Mouse (Mus musculus) granulocyte monocyte progenitor cell, adult 5-6 weeks (primary cell): ENCODE results near the gene Pik3cd. TPM values are rescaled to one million over a fixed set of nuclear protein-coding genes. Genes with fewer than 3 reads are reported as not detected.
A peak's percentile ranks its signal among the peaks of the same experiment; 100 is the strongest.

Source experiments
- ATAC-seq: replicated peaks from 2 replicates; pipeline ENCODE4 v1.8.0; 2016; ENCODE audit warnings: mild to moderate bottlenecking, moderate TSS enrichment, inconsistent platforms; ENCODE audit not compliant: poor library complexity, severe bottlenecking
- total RNA-seq, 2 experiments: library from RNA; stranded (forward) in 1 of 2; stranded (reverse) in 1 of 2; fragments of 200-712, 200-1000 nt in 1 of 2; fragments of >200 nt in 1 of 2; fragmentation: Nextera tagmentation in 1 of 2; gene quantifications; 2 replicates each; pipeline ENCODE4 v1.2.3; 2014 to 2017

The Pik3cd gene
- total RNA-seq, 2 experiments from 2014 or later: 80.4 to 81.6 TPM

DNA sequence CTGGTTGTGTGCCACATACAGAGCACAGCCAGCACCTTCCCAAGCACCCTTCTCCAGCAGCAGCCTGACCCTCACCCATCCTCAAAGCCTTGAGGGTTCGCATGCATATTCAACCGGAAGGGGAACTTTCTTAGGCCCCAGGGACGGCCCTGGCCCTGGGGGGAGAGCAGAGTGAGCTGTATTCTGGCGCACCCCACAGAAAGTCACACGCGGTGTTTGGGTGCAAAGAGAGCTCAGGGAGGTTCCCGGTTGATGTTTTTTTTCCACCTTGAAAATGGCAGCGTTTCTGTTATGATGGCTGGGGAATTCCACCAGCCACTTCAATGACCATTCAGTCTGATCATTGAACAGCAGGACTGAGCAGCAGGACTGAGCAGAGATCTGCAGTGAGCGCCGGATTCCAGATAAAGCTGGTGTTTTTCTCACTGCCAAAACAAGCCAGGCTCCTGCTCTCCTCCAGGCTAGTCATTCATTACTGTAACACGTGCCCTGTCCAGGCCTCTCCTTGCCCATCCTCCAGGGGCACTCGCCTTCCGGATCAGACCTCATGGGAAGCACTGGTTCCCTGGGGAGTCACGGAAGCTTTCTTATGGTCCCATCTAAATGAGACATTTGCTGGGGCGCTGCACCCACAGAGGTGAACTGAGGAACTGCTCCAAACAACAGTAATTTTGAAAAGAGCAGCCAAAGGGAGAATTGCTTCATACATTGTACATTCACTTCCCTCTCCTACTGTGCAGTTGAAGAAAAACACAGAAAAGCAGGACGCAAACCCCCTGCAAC is 6.0 kb downstream of the Pik3cd start:
- peak; percentile 65 for ATAC-seq

DNA sequence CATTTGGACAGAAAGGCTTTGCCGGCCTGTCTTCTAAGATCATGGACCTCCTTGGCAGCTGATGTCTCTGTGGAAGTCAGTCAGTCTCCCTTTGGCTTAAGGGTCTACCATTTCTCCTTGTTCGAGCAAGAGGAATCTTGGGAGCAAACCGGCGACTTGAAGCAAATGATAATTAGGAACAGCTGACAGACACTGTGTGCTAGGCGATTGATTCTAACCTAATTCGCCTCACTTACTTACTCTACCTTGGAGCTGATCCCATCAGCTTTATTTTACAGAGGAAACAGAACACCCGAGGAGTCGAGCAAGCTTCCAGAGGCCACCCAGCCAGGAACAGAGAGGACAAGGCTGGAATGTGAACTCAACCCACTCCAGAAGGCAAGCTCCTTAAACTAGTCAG is 11.0 kb downstream of the Pik3cd start:
- no peak for ATAC-seq

DNA sequence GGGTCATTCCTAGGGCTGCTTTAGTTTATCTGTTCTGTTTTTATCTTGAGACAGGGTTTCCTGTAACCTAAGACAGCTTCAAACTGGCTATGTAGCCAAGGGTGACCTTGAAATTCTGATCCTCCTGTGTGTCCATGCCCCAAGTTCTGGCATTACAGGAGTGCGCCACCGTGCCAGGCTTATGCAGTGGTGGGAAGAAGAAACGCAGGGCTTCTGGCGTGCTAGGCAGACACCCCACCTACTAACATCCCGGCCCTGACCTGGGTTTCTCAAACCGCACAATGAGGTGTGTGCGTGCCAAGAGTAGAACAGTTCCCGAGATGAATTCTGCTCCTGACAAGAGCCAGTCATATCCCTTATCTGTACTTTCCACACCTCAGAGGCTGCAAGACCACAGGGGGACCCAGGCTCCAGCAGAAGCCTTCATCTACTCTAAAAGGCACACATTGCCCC is 11.5 kb downstream of the Pik3cd start:
- no peak for ATAC-seq

DNA sequence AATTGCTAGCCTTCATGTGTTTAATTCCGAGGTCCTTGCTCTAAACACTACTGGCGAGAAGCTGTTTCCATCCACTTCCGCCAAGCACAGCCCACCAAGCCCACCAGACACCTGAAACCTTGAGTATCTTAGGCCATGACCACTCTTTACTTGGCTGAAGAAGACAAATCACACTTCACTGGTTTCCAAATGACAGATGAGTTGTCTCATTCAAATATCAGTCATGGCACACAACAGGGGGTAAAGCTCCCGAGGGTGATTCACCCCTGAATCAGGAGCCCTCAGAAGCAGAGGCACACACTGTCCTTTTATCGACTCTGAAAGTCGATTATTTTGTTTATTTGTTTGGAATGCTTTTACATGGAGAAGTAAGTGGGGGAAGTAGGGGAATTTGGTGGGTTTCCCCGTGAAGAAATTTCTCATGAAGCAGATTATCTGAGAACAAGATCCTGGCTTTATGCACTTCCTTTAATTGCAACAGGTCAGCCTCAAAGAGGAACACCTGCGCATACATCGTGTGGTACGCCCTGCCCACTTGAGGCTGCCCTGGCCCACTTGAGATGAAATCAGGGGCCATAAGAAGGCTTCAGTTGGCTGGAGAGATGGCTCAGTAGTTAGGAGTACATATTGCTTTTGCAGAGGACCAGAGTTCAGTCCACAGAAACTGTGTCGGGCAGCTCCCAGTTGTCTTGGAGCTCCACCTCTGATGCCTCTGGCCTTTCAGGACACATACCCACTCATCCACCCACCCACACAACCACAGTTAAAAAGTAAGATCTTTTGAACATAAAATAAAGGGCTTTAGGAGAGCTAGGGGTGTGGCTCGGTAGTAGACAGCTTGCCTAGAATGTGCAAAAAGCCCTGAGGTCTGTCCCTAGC is 12.3 kb downstream of the Pik3cd start:
- ATAC-seq: peak; percentile 55; the same call in 1 of the 2 replicates

DNA sequence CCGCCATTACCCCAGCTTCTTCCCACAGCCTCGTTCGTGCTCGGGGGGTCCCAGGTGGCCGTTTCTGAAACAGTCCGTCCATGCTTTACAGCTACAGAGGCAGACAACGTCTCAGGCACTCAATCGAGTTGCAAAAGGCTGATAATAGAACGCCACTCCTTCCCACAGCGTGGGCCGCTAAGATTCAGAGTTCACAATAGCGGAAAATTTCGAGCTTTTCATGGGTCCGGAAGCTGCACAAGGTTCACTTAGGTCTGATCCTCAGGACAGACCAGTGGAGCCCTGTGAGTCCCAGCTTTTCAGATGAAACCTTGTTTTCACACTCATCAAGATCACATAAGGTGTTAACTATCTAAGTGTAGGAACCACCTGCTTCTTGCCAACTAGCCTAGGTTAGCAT is 13.5 kb downstream of the Pik3cd start:
- no peak for ATAC-seq

DNA sequence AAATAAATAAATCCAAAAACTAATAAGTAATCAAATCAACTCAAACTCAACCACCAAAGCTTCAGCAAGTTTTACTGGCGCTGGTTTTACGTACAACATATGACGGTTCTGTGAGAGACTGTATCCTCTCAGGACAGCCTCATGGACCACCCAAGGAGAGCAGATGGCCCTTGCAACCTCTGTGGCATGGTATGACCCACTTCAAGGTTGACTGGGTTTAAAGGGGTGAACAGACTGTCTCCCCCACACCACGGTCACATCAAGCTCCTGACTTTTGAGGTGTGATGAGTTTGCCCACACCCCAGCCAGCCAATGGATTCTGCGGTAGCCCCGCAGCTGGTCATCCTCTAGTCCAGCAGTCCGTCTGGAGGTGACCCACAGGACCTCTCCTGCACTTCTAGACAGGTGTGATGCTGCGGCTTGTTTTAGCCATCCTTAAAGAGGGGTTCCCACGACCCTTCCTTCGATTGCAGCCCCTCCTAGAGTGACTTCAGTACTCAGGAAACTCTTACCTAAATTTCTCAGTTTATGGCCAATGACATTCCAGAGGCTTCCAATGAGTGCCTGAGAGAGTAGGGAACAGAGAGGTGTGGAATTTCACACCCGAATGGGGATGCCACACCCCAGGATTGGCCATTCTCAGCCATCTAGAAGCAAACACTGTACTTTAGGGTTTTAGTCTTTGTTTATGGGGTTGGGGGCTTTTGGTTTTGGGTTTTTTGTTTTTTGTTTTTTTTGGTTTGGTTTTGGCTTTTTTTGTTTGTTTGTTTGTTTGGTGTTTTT is 17.3 kb downstream of the Pik3cd start:
- no peak for ATAC-seq

DNA sequence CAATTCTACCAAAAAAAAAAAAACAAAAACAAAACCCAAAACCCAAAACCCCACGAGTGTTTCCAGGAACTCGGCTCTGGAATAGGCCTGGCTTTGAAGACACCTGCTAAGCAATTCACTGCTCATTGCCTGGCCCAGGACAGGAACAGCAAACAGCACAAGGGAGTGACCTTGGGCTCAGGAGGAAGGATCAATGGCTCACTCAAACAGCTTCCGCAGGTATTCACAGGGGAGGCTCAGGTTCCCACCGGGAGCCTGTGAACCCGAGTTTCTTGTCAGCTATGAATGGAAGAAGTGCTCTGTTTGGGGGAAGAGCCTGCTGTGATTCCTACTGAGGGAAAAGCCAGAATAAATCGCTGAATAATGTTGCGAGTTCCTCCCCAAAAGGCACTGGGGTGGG is 18.5 kb downstream of the Pik3cd start:
- ATAC-seq: no peak

DNA sequence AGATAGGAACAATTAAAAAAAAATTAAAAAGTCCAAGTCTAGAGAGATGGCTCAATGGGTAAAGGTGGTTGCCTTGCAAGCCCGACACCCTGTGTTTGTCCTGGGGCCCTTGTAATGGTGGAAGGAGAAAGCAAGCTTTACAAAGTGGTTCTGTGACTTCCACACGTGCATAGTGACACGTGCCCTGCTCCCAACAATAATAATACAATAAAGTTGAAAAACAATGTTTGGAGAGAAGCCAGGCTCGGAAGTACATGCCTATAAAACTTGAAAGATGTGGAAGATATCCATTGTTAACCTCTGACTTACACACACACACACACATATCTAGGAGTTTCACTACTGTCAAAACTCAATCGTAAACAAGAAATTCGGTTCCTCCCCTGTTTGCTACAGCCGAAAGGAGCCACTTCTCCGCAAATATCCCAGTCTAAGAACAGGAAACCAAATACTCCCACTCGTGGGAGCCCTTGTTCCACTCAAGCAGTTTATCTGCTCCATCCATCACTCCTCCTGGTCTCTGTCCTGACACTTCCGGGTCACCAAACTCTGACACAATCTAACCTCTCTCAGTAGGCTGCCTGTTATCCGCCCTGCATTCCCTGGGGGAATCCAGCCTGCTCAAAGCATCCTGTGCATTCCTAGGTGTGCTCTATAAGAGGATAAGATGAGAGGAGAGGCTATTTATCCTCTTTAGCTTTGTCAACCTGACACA is 23.2 kb downstream of the Pik3cd start:
- no peak for ATAC-seq

DNA sequence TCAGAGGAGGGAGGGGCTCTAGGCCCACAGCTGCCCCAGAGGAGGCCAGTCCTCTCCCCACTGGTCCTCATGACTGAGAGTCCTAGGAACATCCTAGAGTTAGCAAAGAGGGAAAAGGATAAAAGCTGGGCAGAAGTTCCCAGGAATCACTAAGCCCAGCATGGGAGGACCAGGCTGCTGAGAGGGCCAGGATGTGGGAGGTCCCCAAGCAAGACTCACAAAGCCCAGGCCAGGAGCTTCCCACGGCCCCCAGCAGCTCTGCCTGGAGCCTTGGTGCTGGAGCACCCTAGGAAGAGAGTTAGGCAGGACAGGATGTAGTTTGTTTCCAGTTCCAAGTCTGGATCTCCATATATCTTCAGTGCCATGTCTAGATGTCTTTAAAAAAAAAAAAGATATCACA is 24.4 kb downstream of the Pik3cd start:
- no peak for ATAC-seq

DNA sequence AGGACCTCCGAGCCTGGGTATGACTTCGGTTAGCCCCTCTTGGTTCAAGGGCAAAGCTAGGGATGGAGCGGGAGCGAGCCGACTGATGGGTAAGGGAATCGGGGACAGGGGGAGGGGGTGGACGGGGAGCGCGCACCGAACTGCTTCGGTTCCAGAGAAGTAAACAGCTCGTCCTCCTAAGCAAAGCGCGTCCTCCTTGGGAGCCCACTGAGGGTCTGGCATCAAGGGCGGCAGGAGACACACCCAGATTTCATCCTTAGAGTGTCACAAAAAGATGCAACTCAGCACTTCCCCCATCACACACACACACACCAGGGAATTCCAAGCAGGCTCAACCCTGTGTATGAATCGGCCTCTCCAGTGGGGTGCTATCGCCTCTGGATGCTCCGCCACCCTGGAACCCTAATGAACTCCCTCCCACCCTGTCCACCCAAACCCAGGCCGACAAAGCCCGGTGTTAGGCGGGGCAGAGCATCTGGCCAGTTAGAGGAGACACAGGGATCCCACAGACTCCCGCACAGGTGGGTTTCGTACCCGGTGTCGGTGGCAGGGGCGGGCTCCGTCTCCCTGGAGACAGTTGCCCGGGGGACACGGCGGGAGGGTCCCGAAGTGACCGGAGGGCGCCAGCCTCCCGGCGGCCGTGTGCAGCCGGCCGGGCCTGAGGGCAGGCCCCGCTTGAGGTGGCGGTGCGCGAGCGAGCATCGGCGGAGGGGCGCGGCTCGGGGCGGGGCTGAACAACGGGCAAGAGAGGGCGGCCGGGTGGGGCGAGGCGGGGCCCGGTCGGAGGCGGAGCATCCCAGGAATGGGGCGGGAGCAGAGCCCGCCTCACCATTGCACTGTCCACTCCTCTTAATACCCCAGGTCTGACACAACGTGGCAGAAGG is 26.8 kb downstream of the Pik3cd start:
- ATAC-seq: peak; percentile 99

DNA sequence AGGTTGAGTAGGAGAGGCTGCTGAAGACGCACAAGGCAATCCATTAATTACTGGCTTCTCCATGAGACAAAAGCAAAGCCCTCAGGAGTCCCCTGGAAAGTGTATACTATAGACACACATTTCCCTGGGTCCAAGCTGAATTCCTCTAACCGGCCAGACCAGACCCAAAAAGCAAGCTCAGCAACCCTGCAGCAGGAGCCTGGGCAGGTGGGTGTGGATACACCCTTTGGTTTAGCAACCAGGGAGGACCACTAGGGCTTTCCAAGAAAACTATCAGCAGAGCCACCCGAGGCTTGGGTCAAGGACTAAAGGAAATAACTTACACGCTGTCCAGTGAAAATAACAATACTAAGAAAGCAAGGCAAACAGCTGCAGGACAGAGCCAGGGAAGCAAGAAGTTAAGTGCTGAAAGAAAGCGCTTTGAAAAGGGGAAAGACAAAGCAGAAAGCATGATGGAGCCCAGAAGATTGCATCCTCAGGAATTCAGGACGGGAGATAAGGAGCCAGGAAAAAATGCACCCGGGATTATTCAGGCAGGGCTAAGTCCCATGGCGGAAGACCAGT is 27.5 kb downstream of the Pik3cd start:
- no peak for ATAC-seq

DNA sequence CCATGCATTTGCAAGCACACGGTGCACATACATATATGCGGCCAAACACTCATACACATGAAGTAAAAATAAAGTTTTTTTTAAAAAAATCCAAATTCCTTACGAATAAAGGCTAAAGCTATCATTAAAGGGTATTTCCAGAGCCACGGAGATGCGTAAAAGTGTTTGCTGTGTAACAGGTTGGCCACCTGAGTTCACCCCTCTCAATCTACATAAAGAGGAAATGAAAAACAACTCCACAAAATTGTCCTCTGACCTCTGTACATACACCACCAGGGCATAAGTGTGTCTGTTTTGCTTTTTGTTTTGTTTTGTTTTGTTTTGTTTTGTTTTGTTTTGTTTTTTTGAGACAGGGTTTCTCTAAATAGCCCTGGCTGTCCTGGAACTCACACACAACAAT is 29.6 kb downstream of the Pik3cd start:
- ATAC-seq: no peak

DNA sequence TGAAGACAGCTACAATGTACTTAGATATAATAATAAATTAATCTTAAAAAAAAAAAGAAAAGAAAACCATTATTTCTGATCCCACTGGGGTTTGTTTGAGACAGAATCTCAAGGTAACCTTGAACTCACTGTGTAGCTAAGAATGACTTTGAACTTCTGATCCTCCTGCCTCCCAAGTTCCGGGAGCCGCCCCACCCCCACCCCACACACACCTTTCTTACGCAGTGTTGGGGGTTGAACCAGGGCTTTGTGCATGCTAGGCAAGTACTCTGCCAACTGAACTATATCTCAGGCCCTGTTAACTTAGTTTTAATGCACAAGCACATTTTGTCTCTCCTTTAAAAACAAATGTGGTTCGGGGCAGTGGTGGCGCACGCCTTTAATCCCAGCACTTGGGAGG is 31.2 kb downstream of the Pik3cd start:
- no peak for ATAC-seq

DNA sequence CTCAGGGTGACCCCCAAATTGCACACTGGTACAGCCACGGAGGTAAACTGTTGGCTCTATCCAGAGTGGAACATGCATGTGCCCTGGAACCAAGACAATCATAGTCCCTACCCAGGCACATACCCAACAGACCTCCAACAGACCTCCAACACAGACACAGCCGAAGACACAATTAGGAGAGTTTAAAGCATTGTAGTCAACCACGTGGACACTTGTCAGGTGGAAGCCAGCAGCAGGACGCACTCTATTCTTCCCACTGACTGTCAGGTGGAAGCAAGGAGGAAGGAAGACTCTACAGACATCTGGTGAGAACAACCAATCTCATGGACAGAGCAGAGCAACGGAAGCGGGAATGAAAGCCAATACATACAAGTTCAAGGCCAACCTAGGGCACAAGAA is 36.7 kb downstream of the Pik3cd start:
- no peak for ATAC-seq

DNA sequence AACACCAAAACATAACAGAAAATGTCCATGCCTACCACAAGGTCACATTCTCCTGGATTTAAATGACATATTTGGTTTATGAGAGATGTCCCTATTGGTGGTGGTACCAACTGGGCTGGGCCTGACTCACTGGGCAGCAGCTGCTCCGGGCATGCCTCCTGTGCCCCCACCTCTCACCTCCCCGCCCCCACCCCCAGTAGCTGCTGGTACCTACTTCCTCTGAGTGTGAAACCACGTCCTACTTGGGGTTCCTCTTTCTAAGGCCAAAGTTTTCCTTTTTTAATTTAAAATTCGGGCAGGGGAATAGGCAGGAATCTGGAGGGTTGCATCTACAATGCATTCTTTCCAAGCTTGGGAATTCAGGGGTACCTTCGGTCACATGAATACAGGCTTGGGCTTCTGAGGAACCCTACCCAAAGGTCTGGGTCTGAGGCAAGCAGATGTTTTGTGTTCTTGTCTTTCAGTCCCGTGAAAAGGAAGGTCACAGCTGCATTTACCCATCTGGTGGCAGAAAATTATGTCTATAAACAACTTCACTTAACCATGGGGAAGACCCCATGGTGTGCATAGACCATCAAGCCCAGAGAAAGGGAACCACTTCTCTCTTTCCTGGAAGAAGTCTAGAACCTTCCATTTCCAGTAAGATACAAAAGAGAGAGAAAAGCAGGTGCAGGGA is 37.2 kb downstream of the Pik3cd start:
- ATAC-seq: peak; percentile 67

DNA sequence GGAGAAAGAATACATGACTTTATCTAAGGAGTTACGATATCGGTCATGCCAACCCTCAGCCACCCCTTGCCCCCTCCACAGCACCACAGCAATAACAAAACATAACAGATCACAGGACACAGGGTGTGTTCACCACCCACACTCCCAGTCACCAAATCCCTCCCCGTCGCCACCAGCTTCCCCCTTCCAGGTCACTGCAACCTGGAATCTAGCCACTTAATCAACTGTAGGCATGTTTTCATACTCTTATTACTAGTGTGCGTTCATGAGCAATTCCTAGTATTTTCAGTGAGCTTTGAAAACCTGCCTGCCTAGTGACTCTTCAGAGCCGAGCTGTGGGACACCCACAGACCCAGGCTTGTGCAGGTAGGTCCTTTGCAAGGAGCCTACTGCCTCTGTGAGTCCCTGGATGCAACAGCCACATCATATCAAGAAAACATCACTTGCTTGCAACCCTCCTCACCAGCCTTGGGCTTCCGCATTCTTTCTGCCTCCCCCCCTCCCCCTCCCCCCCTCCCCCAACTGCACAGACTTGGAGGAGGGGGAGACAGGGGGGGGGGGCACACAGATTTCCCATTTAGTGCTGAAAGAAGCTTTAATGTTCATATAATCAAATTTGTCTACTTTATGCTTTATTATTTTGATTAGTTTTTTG is 38.4 kb downstream of the Pik3cd start:
- ATAC-seq: 0 out of 2 replicates have a peak, but pooled peaks have one; percentile 20

DNA sequence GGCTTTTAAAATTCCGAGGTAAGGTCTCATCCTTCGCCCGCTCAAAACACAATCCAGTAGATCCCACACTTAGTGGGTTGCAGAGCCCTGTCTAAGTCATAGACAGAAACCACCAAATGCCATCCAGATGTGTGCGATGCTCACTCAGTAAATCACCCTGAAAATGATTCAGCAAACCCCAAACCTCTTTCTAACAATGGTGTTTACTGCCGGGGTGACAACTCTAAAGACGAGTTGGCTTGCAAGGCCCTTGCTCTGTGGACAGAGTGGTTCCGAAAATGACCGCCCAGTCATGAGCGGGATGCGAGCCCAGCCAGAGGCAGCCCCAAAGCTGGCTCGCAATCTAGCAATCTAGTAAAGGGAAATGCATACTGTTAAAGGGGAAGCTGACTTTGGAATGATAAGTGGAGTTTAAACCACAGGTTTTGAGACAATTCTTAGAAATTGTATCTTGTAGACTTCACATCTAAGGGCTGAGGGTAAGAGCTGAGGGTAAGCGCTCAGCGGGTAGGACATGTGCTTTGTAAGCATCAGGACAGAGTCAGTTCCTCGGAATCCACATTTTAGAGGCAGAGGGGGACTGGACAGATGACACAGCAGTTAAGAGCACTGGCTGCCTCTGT is 40.3 kb downstream of the Pik3cd start:
- peak; percentile 57 for ATAC-seq
